ENCODE assay signal across 25 mouse cellular contexts in genomic region chr10:57835982-57836381, GRCm38 (mm10). TPM values are rescaled to one million over a fixed set of nuclear protein-coding genes. Genes with fewer than 3 reads are reported as not detected.
"Had no signal": no experiment of that assay in that cellular context is flagged by ENCODE, and none has a peak within 500 bp of the region (broad histone marks: within the 10 kb centered on the region; RNA-seq: fewer than 3 reads in every experiment).

No protein-coding gene starts in this region.

- H3K9me3 ChIP-seq: megakaryocyte, embryonic 14.5 days; midbrain, embryonic 13.5 days; midbrain, embryonic 15.5 days; neural tube, embryonic 13.5 days; neural tube, embryonic 15.5 days; stomach, embryonic 15.5 days had no signal

- H3K4me3 ChIP-seq: megakaryocyte, embryonic 14.5 days; midbrain, embryonic 13.5 days; midbrain, embryonic 15.5 days; myocyte; neural tube, embryonic 13.5 days; neural tube, embryonic 15.5 days; stomach, embryonic 15.5 days had no signal

- H3K27ac ChIP-seq: liver, embryonic 14.5 days; macrophage; midbrain, embryonic 13.5 days; midbrain, embryonic 15.5 days; neural tube, embryonic 13.5 days; neural tube, embryonic 15.5 days; stomach, embryonic 15.5 days; stomach, postnatal 0 days had no signal

- H3K27me3 ChIP-seq: megakaryocyte, embryonic 14.5 days; neural tube, embryonic 13.5 days; neural tube, embryonic 15.5 days; stomach, embryonic 15.5 days had no signal

- H3K4me1 ChIP-seq: megakaryocyte, embryonic 14.5 days; midbrain, embryonic 13.5 days; midbrain, embryonic 15.5 days; neural tube, embryonic 13.5 days; neural tube, embryonic 15.5 days; stomach, embryonic 15.5 days had no signal

- H3K4me2 ChIP-seq: lung, embryonic 14.5 days; midbrain, embryonic 11.5 days; midbrain, embryonic 13.5 days; midbrain, embryonic 15.5 days; neural tube, embryonic 13.5 days; neural tube, embryonic 15.5 days; stomach, embryonic 15.5 days had no signal

- H3K36me3 ChIP-seq: midbrain, embryonic 13.5 days; midbrain, embryonic 15.5 days; neural tube, embryonic 13.5 days; neural tube, embryonic 15.5 days; stomach, embryonic 15.5 days had no signal

- H3K9ac ChIP-seq: liver, embryonic 14.5 days; lung, embryonic 14.5 days; midbrain, embryonic 13.5 days; midbrain, embryonic 15.5 days; neural tube, embryonic 13.5 days; neural tube, embryonic 15.5 days; stomach, embryonic 15.5 days had no signal

- DNase-seq: lung, adult 18-20 months; lung, embryonic 14.5 days; lung, postnatal 10 days; lung, postnatal 36 days; retina, postnatal 1 day; right cerebral cortex, adult 18-20 months; right cerebral cortex, postnatal 25 days; right cerebral cortex, postnatal 4 days; spleen, adult 18-20 months; thymus, adult 2 months; thymus, postnatal 25 days; thymus, postnatal 4 days had no signal

- ATAC-seq: midbrain, embryonic 13.5 days; midbrain, embryonic 15.5 days had no signal

RNA-seq across cellular contexts. Expression of gene Fabp7, which starts 51.3 kb away (rescaled TPM):
- polyA plus RNA-seq: small intestine, adult 2 months; testis, adult 2 months had no signal
